Mouse (Mus musculus) liver, adult (tissue): Measurements from ENCODE around the gene Lrr1.
A peak's percentile ranks its signal among the peaks of the same experiment; 100 is the strongest.
"Not testable (repeated sequence)": the region's sequence is repeated elsewhere in the genome, so short reads cannot be mapped to it uniquely, and the experiment has no call there.

ENCODE experiments used
- GATA4 ChIP-seq: IDR thresholded peaks from 2 replicates; pipeline ENCODE4 v1.6.1; 2014; ENCODE audit warnings: mild to moderate bottlenecking, low read length; ENCODE audit not compliant: insufficient replicate concordance

Gene Lrr1

DNA sequence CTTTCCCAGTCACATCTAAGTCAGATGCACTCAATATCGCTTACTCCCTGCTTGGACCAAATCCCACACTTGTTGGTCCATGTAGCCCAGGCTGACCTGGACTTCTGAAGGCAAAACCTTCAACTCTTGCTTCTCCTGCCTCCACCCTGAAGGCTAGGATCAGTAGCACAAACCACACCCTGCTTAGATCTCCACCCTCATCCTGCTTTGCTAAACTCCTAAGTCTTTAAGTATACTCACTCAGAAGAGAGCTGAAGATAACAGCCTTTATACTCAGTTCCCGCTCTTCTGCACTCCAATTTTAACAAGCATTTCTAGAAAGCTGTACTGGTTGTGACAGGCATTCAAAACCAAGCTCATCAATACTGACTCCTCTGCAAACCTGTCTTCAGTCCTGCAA is 11.5 kb upstream of the Lrr1 start:
- TF ChIP-seq GATA4 = no peak

DNA sequence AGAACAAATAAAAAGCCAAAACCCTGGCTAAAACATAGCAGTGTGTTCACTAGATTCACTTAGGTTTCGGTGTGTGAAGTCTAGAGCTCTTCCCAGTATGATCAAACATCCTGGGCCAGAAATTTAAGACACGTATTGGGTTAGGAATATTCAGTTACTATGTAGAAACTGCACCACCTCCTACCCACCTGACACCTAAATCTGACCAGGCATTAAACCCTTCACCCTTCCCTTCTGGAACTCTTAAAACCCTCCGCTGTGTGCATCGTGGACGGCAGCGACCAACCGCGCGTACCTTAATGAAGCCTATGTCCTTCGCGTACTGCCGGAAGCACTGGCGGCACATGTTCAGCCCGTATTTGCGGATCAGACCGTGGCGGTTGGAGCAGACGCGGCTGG is 10.2 kb upstream of the Lrr1 start:
- TF ChIP-seq GATA4 = no peak

DNA sequence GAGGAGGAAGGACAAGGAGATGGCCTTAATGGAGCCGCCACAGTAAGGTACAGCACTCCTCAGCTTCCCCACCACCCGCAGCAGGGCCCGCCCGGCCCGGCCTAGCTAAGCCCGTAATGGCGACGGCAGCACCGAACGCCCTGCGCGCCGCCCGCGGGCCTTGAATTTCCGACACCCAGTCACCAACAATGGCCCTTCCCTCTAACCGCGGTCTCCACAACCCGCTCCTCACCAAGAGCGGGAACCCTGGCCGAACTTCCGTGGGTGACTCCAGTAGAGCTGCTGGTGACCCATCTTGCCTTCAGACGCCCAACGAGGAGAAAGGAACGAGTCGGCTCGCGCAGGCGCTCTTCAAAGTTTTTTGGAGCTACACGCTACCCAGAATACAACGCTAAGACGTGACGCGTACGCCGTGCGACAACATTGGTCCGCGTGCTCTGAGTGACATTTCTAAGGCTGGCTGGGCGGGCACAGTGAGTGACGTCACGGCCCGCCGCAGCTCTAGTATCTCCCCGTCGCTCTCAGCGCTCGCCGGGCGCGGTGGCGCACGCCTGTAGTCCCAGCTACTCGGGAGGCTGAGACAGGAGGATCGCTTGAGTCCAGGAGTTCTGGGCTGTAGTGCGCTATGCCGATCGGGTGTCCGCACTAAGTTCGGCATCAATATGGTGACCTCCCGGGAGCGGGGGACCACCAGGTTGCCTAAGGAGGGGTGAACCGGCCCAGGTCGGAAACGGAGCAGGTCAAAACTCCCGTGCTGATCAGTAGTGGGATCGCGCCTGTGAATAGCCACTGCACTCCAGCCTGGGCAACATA is 9.6 kb upstream of the Lrr1 start, which contains the start of gene Rps29:
TSS of gene Rps29 (minus strand) at position 422 of the 813 bp plus-strand sequence.
- TF ChIP-seq GATA4 = not testable (repeated sequence)

DNA sequence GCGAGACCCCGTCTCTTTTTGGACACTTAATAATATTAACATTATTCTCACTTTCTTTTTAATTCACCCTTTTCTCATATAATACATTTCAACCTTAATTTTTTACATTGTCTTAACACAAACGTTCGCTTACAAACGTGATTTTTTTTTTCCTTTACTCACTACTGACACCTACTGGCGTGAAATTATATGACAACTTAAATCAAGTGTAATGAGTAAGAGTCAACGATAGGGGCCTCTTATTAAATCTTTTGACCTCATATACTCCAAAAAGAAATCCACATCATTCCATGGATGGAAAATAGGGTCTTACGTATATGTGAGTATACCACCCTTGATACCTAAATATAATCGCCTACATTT is 9.1 kb upstream of the Lrr1 start:
- no peak for TF ChIP-seq GATA4

DNA sequence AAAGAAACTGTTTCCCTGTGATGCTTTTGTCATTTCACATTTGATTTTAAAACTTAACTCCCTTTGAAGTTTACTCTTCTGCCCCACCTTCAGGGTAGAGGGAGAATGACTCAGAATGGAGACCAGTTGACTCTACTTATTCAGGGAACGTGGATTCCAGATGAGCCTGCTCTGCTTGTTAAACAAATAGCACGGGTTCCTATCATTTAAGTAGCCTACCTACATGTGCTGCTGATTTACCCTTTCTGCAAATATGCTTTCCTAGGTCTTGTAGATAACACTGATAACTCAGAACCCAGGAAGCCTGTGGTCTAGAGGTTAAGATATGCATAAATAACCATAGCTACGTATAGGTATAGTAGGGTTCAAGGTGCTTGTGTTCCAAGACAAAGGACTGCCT is 3.7 kb upstream of the Lrr1 start:
- TF ChIP-seq GATA4 = no peak

DNA sequence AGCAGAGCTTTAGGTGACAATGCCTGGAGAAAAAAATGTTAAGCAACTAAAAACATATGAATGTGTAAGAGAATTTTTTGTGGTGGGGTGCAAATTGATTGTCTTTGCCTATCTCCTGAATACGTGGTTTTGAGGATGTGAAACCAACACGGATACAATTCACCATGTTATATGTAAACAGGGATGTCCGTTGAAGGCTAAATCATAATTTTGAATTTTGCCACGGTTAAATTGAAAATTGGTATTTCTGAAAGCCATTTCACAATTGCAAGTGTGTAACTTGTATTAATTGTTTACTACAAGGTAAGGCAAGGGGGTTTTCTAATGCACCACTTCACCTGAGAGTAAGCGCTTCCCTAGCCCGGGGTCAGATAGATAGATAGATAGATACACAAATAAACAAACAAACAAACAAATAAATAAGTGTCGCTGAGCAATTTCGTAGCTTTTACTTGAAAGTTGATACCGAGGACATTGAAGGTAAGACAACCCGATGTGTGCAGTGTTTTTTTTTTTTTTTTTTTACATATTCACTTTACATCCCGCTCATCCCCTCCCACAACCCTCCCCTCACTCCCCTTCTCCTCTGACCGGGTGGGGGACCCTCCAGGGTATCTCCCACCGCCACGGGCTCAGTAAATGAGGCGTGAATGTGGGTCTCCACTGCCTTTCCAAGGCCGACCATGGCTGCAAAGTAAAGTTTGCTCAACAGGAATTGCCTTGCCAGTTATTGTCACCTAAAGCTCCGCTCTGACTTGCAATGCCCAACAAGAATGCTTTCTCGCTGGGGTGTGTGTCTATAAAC is 756 bp upstream of the Lrr1 start:
- no peak for TF ChIP-seq GATA4

DNA sequence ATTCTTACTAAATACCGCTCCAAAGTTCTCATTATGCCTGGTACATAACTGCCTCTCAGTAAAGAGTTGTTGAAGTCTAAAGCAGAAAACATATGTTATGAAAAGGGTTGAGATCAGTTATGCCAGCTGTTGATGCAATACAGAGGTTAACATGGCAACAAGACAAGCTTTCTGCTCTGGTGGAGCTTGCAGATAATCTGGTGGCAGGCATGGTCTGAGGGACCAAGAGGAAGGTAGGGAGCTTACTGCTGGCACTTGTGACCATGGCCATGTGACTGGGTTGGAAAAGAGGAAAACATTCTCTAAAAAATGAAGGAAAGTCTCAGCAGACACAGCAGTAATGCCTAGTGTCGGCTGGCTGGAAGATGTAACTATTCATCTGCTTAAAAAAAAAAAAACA is 2.7 kb downstream of the Lrr1 start:
- TF ChIP-seq GATA4 = no peak

DNA sequence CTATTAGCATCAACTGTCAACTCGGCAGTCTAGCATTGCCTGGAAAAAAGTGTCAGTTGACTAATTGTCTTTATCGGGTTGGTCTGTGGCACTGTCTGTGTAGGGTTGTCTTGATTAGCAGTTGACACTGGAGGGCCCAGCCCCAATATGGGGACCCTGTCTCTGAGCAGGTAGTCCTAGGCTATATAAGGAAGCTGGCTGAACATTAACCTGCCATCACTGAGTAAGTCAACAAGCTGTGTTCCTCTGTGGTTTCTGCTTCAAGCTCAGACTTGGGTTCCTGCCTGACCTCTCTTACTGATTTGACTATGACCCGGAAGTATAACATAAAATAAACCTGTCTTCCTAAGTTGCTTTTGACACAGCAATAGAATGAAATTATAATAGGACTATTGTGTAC is 7.4 kb downstream of the Lrr1 start:
- no peak for TF ChIP-seq GATA4

DNA sequence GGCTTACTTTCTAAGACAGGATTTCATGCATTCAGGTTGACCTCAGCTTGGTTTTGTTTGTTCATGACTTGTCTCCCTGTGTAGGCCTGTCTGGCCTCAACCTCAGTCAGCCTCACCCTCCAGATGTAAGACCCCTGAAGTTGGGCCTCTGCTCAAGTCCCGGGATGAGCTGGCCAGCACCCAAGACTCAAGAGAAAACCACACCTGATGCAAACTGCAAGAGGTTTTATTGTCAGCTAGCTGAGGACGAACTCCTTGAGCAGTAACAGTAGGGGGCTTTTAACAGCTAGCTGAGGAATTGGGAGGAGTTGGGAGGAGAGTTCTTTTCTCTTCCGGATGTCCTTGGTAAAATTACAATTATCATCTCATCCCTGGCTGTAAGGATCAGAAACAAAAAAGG is 8.9 kb downstream of the Lrr1 start:
- TF ChIP-seq GATA4 = no peak

DNA sequence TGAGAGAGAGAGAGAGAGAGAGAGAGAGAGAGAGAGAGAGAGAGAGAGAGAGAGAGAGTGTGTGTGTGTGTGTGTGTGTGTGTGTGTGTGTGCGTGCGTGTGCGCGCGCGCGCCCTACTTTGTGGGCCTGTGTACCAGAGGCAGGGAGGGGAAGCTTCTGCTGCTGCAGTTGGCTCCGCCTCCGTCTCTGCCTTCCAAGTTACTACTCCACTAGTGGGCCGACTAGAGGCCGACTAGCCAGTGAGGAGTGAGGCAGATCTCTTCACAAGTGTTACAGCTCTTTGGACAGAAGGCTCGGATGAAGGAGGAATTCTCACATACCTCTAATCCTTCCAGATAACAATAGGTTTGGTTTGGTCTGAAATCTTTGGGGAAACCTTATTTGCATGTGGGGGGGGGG is 10.8 kb downstream of the Lrr1 start:
- TF ChIP-seq GATA4 = no peak

DNA sequence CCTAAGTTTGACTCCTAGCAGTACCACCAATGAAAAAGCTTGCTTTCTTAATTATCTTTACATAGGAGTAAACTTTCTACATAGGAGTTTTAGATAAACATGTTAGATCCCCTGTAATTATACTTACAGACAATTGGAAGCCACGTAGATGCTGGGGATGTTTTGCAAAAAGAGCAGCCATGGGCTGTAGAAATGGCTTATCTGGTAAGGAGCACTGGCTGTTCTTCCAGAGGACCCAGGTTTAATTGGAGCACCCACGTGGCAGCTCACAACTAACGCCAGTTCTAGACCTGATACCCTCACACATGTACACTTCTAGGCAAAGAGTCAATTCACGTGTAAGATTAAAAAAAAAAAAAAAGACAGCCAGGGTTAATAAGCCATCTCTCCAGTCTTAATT is 13.2 kb downstream of the Lrr1 start:
- TF ChIP-seq GATA4 = no peak

DNA sequence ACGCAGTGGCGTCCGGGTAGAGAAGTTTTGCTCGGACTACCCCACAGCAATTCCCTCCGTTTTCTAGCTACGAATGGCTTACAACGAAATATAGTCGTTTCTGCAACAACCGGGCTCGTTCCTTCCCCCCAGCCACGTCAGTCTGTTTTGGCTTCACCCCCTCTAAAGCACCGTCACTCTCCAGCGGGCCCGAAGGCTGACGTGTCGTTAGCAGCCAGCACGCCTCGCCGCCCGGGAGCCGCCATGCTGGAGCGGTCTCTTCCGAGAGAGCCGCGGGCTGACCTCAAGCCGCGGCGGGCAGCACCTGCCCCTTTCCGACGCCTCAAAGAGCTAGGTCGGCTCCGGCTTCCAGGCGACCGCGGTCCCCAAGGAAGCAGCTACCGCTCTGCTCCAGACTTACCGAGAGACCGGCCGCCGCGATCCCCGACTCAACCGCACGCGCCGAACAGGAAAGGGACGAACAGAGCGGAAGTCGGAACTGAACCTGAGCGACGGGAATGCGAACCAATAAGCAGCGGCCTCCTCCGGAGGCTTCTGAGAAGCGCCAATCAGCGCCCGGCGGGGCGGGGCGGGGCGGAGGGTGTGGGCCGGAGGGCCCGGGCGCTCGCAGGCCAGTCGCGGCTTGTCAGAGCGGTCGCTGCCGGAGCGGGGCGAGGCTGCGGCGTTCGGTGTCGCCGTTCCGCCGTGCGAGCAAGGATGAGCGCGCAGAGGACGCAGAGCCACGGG is 15.1 kb downstream of the Lrr1 start, which contains the start of the genes Rpl36al and Mgat2:
TSS of gene Rpl36al (minus strand) at position 501 of the 726 bp plus-strand sequence.
TSS of gene Mgat2 (plus strand) at position 575 of the 726 bp plus-strand sequence.
- TF ChIP-seq GATA4 = no peak; the same call in 1 of the 2 replicates

DNA sequence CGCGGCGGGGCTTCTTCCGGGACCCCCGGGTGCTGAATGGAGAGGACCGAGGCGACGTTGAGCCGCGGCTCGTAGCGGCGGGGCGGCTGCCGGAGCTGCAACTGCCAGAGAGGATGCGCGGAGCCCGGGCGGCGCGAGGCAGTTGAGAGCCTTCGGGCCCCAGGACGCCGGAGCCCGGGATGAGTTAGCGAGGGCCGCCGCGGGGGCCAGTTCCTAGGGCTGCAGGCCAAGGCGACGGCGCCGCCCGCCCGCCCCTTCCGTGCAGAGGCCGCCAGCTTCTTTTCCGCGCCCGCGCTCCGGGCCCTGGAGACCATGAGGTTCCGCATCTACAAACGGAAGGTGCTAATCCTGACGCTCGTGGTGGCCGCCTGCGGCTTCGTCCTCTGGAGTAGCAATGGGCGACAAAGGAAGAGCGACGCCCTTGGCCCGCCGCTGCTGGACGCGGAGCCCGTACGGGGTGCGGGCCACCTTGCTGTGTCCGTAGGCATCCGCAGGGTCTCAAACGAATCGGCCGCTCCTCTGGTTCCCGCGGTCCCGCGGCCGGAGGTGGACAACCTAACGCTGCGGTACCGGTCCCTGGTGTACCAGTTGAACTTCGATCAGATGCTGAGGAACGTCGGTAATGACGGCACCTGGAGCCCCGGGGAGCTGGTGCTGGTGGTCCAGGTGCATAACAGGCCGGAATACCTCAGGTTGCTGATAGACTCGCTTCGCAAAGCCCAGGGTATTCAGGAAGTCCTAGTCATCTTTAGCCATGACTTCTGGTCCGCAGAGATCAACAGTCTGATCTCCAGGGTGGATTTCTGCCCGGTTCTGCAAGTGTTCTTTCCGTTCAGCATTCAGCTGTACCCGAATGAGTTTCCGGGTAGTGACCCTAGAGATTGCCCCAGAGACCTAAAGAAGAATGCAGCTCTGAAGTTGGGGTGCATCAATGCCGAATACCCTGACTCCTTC is 16.0 kb downstream of the Lrr1 start:
- no peak for TF ChIP-seq GATA4

DNA sequence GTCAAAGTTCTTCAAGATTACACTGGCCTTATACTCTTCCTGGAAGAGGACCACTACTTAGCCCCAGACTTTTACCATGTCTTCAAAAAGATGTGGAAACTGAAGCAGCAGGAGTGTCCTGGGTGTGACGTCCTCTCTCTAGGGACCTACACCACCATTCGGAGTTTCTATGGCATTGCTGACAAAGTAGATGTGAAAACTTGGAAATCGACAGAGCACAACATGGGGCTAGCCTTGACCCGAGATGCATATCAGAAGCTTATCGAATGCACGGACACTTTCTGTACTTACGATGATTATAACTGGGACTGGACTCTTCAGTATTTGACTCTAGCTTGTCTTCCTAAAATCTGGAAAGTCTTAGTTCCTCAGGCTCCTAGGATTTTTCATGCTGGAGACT is 16.8 kb downstream of the Lrr1 start:
- TF ChIP-seq GATA4 = 0 out of 2 replicates have a peak, but pooled peaks have one; percentile 56
